Mouse (Mus musculus) liver, adult 2 months (tissue): ENCODE measurements around the gene Slc35b3.

Experiments used
- CTCF ChIP-seq: fragments of 200-500 bp; IDR thresholded peaks from 2 replicates; pipeline ENCODE4 v1.5.1; 2011; ENCODE audit warnings: low read depth, low read length, control low read depth
- POLR2A ChIP-seq: fragments of 200-500 bp; IDR thresholded peaks from 2 replicates; pipeline ENCODE4 v1.6.1; 2011; ENCODE audit warnings: low read length, control low read depth; ENCODE audit not compliant: insufficient read depth; ENCODE audit errors: extremely low read depth

DNA sequence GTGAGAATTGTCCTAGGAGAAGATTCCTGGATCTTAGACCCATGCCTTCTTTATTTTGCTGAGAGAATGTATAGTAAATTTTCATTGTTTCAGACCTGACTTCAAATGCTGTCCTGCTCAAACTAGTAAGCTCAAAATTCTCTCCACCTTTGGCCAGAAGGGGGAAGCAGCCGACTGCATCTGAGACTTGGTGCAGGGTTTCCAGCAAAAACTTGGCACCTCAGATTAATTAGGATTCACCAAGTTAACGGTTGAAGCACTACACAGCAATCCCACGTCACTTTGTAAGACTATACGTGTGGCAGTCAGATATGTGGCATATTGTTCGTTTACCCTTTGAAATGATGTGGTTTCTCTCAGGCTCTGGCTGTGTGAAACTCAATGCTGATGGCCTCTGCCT lies 31.9 kb upstream of the Slc35b3 start:
- peak; percentile 43; the same call in 1 of the 2 replicates for TF ChIP-seq CTCF
- TF ChIP-seq POLR2A = no peak
